Mouse (Mus musculus) cerebellum, adult 9-11 months (tissue): Measurements from ENCODE around the gene Cep55.

Source experiments
- DNase-seq: peaks from one replicate; pipeline ENCODE4 v3.0.0; 2022

The Cep55 gene

DNA sequence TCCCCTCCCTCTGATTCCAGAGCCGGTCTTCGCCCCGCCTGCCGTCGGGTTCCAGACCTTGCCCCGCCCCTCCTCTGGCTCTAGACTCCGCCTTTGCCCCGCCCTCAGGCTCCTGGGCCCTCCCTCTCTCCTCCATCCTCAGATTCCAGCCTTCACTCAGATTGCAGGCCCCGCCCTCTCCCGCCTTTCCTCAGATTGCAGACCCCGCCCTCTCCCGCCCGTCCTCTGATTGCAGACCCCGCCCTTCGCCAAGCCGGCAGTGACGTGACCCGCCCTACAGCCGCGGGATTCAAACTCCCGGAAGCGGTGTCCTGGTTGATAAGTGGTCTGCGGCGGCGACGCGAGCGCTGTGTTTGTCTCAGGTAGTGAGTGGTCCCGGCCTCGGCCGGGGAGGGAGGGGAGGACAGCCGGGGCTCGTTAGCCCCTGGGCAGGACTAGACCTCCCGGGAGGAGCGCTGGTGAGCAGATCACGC, at the start of gene Cep55:
Cep55 (plus strand) TSS at position 292 of the 473 bp plus-strand sequence.
- peak; percentile 95 for DNase-seq

DNA sequence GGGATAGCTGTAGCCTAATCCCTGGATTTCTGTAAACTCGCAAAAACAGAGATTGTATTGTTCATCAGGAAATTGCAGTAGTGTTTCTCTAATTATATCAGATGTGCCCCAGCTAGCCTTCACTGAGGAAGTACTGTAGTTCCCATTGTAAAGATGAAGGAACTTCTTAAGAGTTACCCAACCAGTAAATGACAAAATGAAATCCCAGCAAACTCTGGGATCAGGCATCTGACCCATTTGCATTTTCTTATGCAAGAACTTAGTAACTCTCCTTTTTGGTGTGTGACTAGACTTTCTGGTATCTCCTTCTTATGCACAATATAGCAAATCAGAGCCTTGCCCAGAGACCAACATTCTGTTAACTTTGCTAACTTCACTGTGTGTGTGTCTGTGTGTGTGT, 43.4 kb upstream of the Cep55 start:
- no peak for DNase-seq

DNA sequence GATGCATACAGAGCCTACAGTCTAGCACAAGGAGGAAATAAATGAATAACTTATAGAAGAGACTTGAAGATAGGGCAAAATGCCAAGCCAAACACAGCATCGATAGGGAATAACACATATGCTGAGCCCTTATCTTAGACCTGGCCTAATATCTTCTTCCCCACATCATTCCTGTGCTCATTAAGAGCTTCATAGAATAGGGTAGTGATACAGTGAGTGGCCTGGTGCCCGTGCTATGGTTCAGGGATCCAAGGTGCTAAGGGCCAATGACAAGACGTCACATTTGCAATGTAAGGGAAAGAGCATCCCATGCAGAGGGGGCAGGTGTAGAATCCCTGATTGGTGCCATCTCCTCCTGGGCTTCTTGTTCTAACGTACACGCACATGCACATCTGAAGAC, 40.4 kb upstream of the Cep55 start:
- DNase-seq: no peak

DNA sequence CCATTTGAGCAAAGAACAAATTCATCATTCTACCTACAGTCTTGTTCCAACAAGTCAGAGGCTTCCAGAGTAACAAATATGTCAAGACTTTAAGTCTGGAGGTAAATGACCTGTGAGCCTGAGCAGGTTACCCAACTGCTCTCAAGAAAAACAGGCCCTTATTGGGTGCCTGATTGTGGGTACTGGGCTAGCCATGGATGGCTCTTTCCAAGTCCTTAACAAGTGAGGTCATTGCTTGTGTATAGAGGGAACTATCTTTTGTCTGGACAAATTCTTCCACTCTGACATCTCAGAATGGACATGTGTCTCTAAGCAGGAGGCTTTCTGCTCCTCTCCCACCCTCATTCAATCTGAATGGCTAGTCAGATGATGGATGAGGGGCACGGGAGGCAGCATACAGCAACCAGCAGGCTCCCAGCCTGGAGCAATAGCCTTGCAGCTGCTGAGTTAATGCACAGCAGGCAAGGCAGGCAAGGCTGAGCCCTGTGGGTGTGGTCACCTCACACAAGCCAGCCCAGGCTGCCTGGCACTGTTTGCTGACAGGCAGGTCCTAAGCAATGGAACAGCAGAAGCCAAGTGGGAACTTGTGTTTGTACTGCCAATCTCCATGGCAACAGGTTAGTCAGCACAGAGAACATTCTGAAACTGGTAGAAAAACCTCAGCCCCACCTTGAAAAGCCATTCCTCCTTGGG, 39.5 kb upstream of the Cep55 start:
- no peak for DNase-seq

DNA sequence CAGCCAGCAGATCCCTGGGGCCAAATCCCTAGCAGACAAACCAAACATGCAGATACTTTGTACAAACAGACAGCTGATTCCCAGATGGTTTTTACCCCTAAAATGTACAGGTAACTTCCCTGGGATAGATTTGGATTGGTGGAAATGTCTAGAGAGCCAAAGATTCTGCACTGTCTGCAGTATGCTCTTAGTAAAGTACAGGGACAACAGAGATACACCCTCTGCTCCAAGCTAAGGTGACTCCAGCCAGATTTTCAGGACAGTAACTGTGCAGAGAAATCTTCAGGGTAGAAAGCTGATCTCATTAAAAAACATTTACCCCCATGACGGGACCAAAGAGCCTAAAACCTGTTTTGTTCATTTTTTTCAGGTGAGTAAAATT, 38.9 kb upstream of the Cep55 start:
- no peak for DNase-seq

DNA sequence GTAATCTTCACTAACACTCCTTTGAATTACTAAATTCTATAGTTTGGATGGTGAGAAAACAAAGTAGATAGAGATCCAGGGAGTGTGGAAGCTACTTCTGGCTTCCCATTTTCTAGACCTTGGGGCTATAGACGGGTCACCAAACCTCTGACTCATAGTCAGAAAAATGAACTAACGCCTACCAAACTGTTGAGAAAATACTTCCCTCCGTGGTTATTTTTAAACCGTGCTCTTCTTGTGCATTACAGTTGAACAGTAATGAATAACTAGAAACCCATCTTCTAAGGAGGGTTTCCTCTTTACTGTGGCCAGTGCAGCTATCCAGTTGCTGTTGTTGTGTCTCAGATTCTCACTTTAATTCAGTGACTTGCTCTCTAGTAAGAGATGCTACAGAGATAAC, 32.1 kb upstream of the Cep55 start:
- no peak for DNase-seq

DNA sequence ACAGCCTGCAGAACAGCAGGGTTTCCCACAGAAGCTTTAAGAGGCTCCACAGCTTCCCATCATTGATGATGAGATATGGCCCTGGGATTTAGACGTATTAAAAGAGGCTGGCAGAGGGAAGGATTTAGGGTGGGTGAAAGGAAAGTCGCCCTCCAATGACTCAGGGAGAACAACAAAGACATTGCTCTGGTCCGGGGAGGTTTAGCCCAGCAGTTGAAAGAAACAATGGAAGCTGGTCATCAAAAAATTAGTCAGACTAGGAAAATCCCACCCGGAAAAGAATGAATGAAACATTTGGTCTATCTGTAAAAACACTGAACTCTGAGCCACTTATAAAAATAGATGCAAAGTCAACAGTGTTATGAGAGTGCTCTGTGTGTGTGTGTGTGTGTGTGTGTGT, 31.2 kb upstream of the Cep55 start:
- DNase-seq: no peak

DNA sequence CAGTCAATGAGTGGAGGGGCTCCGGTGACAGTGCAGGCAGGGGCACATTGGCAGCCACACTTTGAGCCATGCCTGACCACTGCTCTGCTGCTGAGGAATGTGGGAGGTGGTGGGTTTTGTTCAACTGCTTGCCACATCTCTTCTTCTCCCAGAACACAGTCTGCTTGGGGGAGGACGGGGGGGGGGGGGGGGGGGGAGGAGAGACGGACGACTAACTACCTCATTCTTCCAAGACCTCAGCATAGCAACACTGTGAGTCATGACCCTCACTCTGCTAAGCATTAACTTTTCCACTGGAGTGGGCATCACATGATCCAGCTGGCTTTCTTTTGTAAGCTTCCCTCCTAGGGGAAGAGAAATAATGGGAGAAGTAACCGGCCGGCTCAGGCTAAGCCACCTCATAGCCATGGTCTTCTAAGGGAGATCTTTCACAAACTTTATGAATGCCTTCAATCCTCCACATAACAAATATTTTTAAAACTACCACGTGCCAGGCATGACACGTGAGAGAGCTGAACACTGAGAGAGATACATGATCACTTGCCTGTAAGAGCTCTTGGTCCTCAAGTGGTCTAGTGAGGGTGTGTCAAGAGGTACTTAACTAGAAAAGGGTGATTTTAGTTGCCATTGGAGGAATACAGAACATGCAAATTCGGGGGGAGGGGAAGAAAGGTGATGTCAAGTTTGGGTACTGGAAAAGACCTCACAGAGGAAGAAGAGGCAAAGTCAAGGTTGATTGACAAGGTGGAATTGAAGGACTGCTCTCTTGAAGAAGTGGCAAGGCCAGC, 29.4 kb upstream of the Cep55 start:
- DNase-seq: no peak

DNA sequence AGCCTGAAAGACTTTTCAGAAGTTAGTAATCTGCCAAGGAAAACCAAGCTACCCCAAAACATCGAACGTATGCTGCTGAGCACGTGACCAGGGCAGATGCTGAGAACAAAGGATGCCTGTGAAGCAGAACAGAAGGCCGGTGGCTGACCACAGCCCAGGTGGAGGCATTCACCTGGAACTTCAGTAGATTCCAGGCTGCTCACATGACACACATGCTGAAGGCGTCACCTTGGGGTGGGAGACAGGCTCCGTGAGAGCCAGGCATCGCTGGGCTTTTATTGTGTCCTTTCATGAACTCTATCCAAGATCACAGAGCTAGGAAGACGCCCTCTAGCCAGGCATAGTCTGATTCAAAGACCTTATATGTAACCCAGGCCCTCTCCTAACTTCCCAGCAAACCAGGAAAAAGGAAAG, 28.6 kb upstream of the Cep55 start:
- DNase-seq: no peak

DNA sequence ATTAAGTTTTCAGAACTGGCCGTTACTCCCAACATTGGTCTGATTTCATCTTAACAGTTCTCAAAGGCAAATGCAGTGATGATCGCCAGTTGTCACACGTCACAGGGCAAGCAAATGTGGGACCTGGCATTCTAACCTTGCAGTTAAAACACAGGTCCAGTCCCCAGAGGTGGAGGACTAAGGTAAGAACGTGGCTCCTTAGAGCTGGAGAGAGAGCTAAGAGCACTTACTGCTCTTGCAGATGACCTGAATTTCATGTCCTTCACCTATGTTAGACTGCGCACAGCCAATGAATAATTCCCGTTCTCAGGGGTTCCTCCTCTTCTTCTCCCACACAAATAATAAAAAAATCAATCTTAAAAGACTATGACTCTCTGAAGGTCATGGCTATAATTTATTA, 27.4 kb upstream of the Cep55 start:
- DNase-seq: no peak

DNA sequence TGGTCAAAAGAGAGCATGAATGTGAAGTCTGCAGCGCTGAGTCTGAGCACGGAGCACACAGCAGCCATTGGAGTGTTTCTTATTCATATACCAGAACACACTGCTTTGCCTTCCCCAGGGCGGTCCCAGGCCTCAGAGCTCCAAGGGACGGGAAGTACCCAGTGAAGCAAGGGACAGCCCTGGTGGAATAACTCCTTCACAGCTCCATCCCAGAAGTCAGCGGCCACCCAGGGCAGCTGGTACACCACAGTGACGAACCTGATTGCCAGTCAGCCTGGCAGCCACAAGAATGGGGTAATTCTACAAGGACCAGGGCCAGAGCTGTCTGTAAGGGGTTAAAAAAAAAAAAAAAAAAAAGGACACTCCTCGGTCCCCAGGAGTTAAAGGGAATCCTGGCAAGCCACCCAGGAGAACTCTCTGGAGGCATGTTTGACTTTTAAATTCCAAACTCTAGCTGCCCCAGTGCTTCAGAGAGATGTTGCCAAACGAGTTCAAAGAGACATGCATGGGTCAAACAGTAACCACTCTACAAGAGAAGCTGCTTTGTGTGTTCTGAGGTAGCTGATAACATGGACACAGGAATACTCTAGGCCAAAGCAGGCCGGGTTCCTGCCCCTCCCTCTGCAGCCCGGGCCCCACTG, 26.8 kb upstream of the Cep55 start:
- DNase-seq: no peak

DNA sequence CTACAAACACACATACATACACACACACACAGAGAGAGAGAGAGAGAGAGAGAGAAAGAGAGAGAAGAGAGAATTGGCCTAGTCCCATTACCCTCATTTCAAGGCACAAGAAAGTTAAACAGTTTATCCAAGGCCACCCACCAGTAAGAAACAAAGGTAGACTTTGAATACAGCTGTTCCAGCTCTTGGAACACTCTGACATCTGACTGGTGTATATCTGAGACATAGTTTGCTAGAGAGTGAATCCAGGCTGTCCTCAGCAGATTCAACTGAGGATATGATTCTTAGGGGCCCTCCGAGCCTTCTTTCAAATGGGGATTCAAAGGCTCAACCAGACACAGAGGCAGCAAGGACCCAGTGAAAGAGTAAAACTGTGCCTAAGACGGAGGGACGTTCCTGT, 25.5 kb upstream of the Cep55 start:
- no peak for DNase-seq

DNA sequence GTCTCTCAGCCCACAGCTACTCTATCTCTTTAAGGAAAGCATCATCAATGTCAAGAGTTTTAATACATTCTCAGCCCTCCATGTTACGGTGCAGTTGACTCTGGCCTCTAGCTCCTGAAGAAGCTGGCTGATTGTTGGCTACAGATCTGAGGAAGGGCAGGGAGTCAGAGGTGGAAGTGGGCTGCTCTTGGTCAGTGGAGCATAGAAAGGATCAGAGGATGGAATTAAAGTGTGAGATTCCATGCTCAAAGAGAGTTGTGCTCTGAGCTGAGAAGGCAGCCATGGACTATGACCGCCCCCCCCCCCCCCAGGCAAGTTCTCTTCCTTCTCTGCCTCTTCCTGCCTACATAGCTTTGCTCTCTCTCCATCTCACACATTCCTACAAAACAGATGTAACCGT, 24.9 kb upstream of the Cep55 start:
- no peak for DNase-seq

DNA sequence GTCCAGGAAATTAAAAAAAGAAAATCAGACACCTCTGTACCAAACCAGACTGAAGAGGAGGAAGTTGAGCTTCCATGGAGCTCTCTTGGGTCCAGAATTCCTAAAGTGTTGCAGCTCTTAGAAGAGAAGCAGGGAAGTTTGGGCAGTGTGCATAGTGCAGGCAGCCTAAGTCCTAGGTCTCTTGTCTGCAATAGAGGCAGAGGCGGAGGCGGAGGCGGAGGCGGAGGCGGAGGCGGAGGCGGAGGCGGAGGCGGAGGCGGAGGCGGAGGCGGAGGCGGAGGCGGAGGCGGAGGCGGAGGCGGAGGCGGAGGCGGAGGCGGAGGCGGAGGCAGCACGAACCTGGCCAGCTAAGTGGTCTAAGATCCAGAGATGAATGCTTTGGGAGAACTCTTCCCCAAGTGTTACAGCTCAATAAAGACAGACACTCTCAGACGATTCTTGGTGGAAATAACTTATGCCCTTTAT, 24.1 kb upstream of the Cep55 start:
- DNase-seq: no peak

DNA sequence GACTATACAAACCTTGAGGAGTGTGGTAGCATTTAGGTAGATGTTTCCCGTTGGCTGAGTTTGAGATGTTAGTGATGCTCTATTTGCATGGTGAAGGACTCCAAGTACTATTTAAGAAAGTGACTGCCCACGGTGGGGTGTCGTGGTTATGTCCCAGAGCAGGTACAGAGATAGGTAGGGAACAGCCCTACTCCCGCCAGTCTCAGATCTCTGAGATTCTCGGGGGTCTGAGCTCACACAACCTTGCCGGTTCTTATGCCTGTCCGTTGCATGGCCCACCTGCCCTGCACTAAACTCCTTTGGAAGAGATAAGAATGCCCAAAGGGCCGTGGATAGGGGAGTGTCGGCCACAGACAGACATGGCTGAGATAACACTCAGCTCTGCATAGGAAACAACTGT, 23.7 kb upstream of the Cep55 start:
- DNase-seq: no peak

DNA sequence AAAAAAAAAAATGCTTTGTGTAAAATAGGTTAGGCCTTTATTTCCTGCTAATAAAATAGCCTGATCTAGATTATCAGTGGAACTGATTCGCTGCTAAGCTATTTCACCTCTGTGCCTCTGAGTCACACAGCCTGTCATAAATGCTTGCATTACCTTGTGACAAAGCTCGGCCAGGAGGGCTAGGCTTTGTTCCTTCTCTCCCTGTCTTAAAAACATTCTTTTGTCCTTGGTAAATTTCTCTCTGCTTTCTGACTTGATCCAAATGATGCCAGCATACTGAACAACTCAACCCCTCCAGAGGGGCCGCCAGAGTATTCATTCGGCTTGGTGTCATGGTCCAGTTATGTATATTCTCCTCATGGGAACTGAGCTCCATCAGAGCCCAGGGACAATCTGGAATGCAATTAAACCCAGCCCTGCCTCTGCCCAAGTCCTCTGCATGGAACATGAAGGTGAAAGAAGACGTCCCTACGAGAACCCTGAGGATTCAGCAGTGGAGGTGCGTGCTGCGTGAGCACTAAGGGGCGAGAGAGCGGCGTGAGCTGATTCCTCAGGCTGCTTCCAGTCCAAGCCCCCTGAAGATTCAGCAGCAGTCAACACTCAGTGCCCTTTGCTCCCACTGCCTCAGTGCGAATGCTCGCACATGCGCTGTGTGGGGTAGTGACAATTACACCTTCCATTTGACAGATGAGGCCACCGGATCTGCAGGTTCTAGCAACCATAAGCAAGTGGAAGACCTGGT, 21.6 kb upstream of the Cep55 start:
- no peak for DNase-seq

DNA sequence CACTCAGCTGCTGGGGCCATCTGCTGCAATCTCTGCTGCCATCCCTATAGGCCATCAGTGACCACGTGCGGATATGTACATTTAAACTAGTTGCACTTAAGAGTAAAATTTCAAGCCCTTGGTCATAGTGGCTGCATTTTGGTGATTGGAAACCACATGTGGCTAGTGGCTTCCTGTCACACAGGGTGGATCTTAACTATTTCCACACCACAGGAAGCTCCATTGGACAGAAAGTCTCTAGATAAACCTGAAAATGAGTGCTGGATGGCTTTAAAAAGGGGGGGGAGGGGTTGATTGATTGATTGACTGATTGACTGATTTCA, 21.1 kb upstream of the Cep55 start:
- DNase-seq: no peak

DNA sequence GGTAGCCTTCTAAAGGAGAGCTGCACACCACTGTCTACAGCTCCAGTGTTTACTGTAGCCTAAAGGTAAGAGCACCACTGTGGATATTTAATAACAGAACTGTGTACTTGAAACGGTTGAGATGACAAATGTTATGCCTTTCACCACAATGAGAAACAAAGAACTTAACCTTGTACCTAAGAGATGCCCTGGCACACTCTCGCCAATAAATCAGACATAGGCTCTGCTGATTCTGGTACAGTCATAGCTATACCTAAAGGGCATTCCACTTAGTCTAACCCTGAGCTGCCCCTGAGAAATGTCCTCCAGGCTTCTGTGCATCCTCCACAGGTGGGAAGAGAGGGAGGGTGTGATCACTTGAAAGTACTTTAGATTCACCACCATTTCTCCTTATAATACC, 20.1 kb upstream of the Cep55 start:
- DNase-seq: no peak

DNA sequence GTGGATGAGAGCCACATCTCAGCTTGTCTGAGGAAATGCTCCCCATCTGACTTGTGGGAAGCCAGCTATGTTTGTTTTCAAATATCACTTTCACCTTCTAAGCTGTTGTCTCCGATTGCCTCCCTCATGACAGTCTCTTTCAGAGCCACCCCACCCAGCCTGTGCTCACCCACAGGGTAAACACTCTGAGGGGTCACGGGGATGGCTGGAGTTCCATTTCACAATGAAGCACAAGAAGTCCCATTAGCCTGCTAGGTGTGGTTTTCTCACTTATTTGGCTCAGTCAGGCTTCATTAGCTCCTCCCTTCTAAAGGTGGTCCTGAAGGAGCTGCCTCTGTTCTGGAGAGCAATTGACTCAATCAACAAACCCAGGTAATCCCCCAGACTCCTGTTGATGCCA, 19.0 kb upstream of the Cep55 start:
- DNase-seq: no peak

DNA sequence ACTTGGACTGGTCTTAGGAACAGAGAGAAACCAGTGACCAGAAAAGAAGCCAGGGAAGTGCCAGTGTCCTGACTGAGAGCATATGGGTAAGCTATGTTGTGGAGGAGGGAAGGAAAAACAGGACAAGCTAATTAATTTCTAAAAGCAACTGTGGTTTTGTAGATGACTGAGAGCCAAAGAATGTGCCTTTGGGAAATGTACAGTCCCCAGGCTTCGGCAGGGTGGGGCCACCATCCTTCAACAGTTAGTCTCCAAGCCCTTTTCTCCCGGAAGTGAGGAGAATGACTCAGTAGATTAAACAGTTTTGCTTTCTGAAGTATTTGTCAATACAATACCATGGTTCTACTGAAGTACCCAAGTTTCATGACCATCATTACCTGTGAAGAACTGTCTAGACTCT, 16.5 kb upstream of the Cep55 start:
- DNase-seq: no peak

DNA sequence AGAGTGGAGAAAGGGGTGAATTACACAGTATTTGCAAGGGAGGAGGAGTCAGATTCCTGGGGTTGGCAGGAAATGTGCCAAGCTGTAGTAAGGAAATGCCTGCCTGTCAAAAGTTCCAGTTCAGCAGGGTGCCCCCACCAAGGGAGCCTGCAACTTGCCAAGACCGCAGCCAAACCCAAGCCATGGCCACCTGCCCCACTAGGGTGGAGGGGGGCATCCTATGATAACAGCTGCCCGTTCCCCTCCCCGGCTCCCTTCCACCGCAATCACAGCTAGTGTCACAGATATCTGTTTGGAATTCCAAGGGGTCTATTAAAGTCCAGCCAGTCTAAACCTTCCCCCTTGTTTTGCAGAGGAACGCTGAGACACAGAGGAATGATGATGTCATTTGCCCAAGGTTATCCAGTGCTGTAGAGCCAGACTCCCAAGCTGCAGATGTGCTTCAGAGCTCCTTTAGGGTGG, 12.5 kb upstream of the Cep55 start:
- no peak for DNase-seq

DNA sequence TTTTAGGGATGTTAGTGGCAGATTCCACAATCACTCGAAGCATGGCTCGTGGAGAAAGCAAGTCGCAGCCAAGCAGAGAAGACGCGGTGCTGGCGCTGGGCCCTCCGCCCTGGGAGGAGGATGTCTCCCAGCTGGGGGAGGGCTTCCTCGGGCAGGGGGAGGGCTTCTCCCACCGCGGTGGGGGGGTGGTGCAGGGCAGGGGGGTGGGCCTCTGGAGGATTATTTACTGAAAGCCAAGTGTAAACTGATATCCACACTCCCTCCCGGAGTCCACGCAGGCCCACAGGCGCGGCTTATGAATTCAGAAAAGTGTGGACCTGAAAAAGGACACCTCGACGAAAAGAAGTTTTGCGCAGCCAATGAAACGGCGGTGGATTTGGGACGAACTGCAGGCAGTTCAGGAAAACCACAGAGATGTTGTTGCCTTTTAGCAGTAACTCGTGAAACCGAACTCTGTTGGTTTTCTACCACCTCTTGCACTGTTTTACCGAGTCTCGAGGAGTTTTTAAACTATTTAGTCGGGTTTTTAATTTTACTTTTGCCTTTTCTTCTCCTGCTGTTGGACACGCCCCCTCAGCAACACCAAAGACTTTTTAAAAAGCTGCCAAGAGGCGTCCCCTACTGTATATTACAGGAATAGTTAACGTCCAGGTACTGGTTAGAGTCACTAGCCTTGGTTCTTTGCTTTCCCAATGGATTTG, 11.4 kb upstream of the Cep55 start, which contains the start of gene Myof:
Myof (minus strand) TSS at position 297 of the 701 bp plus-strand sequence.
- no peak for DNase-seq

DNA sequence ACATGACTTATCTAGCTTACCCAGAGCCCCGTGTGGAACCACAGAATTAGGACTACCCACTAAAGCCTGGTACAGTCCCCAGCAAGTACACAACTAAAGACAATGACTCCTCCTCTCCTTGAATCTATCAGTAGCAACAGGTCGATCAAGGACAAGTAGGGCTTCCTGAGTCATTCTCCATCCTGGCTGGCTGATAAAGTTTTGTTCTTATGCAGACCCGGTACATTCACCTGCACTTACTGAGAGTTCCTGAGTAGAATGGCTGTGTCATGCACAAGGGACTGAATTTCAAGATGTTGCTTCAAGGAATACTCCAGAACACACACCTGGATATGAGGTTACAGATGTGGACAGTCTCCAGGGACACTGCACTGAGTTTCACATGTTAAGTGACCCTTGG, 9.6 kb upstream of the Cep55 start:
- no peak for DNase-seq
